In genomic region chr4:125356441-125356840, GRCm38 (mm10) we compare ENCODE assay signal across 10 mouse cellular contexts.
DNase-seq lines count a peak whose midpoint lies in the region; ATAC-seq and TF ChIP-seq lines count a peak whose summit lies in the region.
"Had no signal": no experiment of that assay in that cellular context is flagged by ENCODE, and none has a peak within 500 bp of the region (broad histone marks: within the 10 kb centered on the region; RNA-seq: fewer than 3 reads in every experiment).

No protein-coding gene starts in this region.

- 18% methylated on average over 8 of the region's 8 CpGs for WGBS in lung, embryonic 14.5 days
- 26% methylated on average over 8 of the region's 8 CpGs for WGBS in lung, adult 2 months

- H3K27me3 ChIP-seq in lung, embryonic 14.5 days (ENCODE audit: insufficient read depth, low read length): no peaks in the 10 kb centered on the region
- H3K27me3 ChIP-seq: liver, embryonic 13.5 days had no signal

- TF ChIP-seq CTCF in lung, embryonic 14.5 days (IDR thresholded peaks at IDR 0.05; ENCODE audit: low read depth): no peak
- no peak for TF ChIP-seq CTCF in lung, adult 2 months (IDR thresholded peaks at IDR 0.05; ENCODE audit: insufficient read depth, low read length)

- no peak overlapping the region for H3K27ac ChIP-seq in lung, embryonic 14.5 days (ENCODE audit: low read depth)
- H3K27ac ChIP-seq: liver, embryonic 13.5 days had no signal

- TF ChIP-seq POLR2A in lung, adult 2 months (IDR thresholded peaks at IDR 0.05; ENCODE audit: borderline replicate concordance, extremely low read depth, low read depth, low read length): no peak

- ATAC-seq in cerebellum, adult (ENCODE audit: insufficient number of reproducible peaks, low FRiP score, low TSS enrichment): no peak
- ATAC-seq in lung, embryonic 14.5 days (ENCODE audit: insufficient read depth): no peak
- no peak for ATAC-seq in megakaryocyte progenitor cell, adult 5-6 weeks (replicated peaks; ENCODE audit: poor library complexity)

- no peaks in the 10 kb centered on the region for H3K4me1 ChIP-seq in lung, embryonic 14.5 days (ENCODE audit: insufficient read depth)
- no peaks in the 10 kb centered on the region for H3K4me1 ChIP-seq in lung, adult 2 months (ENCODE audit: control insufficient read depth, insufficient read depth, low read length)
- H3K4me1 ChIP-seq: liver, embryonic 13.5 days had no signal

- DNase-seq in cerebellum, adult 11 months: peak; percentile 7
- peak; percentile 5 for DNase-seq in lung, embryonic 14.5 days
- no peak for DNase-seq in lung, adult 2 months
- DNase-seq in cerebellum, postnatal 14 days: peak; percentile 79 to 80
- DNase-seq in layer of hippocampus, postnatal 14 days (ENCODE audit: low spot score in 2 of 2): peak; percentile 76 to 92
- no peak for DNase-seq in thymus, postnatal 4 days
- DNase-seq: liver, embryonic 13.5 days had no signal

- H3K4me2 ChIP-seq in lung, embryonic 14.5 days: no peak overlapping the region
- H3K4me2 ChIP-seq: heart, embryonic 11.5 days; liver, embryonic 13.5 days had no signal

- no peaks in the 10 kb centered on the region for H3K9me3 ChIP-seq in lung, embryonic 14.5 days (ENCODE audit: low read depth, low read length)
- H3K9me3 ChIP-seq: liver, embryonic 13.5 days had no signal

- H3K4me3 ChIP-seq in lung, embryonic 14.5 days (ENCODE audit: low read depth, low read length): no peak overlapping the region
- no peak overlapping the region for H3K4me3 ChIP-seq in lung, adult 2 months (replicated peaks; ENCODE audit: extremely low read depth, low read depth, low read length)
- H3K4me3 ChIP-seq: liver, embryonic 13.5 days had no signal

- no peak overlapping the region for H3K9ac ChIP-seq in lung, embryonic 14.5 days
- H3K9ac ChIP-seq: liver, embryonic 13.5 days had no signal

- H3K36me3 ChIP-seq in lung, embryonic 14.5 days (ENCODE audit: insufficient read depth): no peaks in the 10 kb centered on the region
- H3K36me3 ChIP-seq: liver, embryonic 13.5 days had no signal

Comparison
In these comparisons a context has a peak if more than half of its experiments do, and no peak if none do; other contexts are left out.
1. DNase-seq: peak in cerebellum, adult 11 months (single experiment), lung, embryonic 14.5 days (single experiment), cerebellum, postnatal 14 days (2 of 2) and layer of hippocampus, postnatal 14 days (2 of 2); none in lung, adult 2 months (single experiment) and thymus, postnatal 4 days (single experiment).